Mouse (Mus musculus) left cerebral cortex, postnatal 4 days (tissue): ENCODE data around the gene Spsb2. TPM values are rescaled to one million over a fixed set of nuclear protein-coding genes. Genes with fewer than 3 reads are reported as not detected.
"Not testable (repeated sequence)": the region's sequence is repeated elsewhere in the genome, so short reads cannot be mapped to it uniquely, and the experiment has no call there.

Experiments
- DNase-seq: peaks from one replicate; pipeline ENCODE4 v3.0.0-alpha.2; 2022
- intact Hi-C: fragments of 180-260 bp; cut with DNase I; formaldehyde crosslinking; loops from one replicate; pipeline ENCODE4 v1.15.1; 2025
- total RNA-seq, 2 experiments: library from RNA; stranded (reverse); gene quantifications; 2 replicates each; pipeline ENCODE4 v1.2.3; 2021

The Spsb2 gene
- total RNA-seq, 2 experiments from 2014 or later = 4.1 TPM

GRCm38 (mm10) chr6:124814858-124815774 is 6.7 kb downstream of the Spsb2 start:
- DNase-seq = no peak
- intact Hi-C loops = no loop called here

- DNase-seq = no peak
- intact Hi-C loops = no loop called here
These were observed 8.2 kb downstream of the Spsb2 start for GRCm38 (mm10) chr6:124816611-124817010.

- intact Hi-C loops = no loop called here
- DNase-seq = no peak
These were observed 8.7 kb downstream of the Spsb2 start for GRCm38 (mm10) chr6:124817125-124817524.

GRCm38 (mm10) chr6:124817563-124817962 is 9.1 kb downstream of the Spsb2 start:
- DNase-seq = no peak
- intact Hi-C loops = no loop called here

GRCm38 (mm10) chr6:124817971-124818370 is 9.5 kb downstream of the Spsb2 start:
- DNase-seq = no peak
- intact Hi-C loops = no loop called here

- DNase-seq = no peak
- intact Hi-C loops = no loop called here
These were observed 12.4 kb downstream of the Spsb2 start for GRCm38 (mm10) chr6:124820891-124821290.

- no peak for DNase-seq
- intact Hi-C loops = no loop called here
These were observed 13.6 kb downstream of the Spsb2 start for GRCm38 (mm10) chr6:124822049-124822448.

GRCm38 (mm10) chr6:124828101-124828592 is 19.7 kb downstream of the Spsb2 start:
- DNase-seq = peak; percentile 56
- intact Hi-C loops = no loop called here

- intact Hi-C loops = no loop called here
These were observed 20.7 kb downstream of the Spsb2 start, which contains the start of the genes Usp5 and Cdca3 for GRCm38 (mm10) chr6:124828868-124829798. Gene Usp5, minus strand, starts transcription at chr6:124829484. Gene Cdca3, plus strand, starts transcription at chr6:124829547.

GRCm38 (mm10) chr6:124829799-124830700 is 21.6 kb downstream of the Spsb2 start:
- intact Hi-C loops = no loop called here
- DNase-seq = peak; percentile 93

More at GRCm38 (mm10) chr6:124828868-124829798, 20.7 kb downstream of the Spsb2 start, which contains the start of the genes Usp5 and Cdca3:
- peak; percentile 99 for DNase-seq

- DNase-seq, intact Hi-C loops: not testable (repeated sequence)
These were observed 22.7 kb downstream of the Spsb2 start for GRCm38 (mm10) chr6:124831199-124831598.

- intact Hi-C loops = no loop called here
- no peak for DNase-seq
These were observed 23.2 kb downstream of the Spsb2 start for GRCm38 (mm10) chr6:124831649-124832048.

- no peak for DNase-seq
- intact Hi-C loops = no loop called here
These were observed 26.1 kb downstream of the Spsb2 start for GRCm38 (mm10) chr6:124834512-124835081.

- DNase-seq = no peak
- intact Hi-C loops = no loop called here
These were observed 27.1 kb downstream of the Spsb2 start for GRCm38 (mm10) chr6:124835531-124835930.

GRCm38 (mm10) chr6:124836411-124836810 is 27.9 kb downstream of the Spsb2 start:
- no peak for DNase-seq
- intact Hi-C loops = no loop called here

GRCm38 (mm10) chr6:124839805-124840204 is 31.3 kb downstream of the Spsb2 start:
- peak; percentile 58 for DNase-seq
- intact Hi-C loops = no loop called here

GRCm38 (mm10) chr6:124840241-124841167 is 32.0 kb downstream of the Spsb2 start, which contains the start of gene Gnb3:
Gene Gnb3, minus strand, starts transcription at chr6:124840275.
- intact Hi-C loops = no loop called here
- peak; percentile 60 for DNase-seq

- DNase-seq = peak; percentile 97
- intact Hi-C loops = no loop called here
These were observed 38.8 kb downstream of the Spsb2 start for GRCm38 (mm10) chr6:124847305-124847704.
